Mouse (Mus musculus) liver, embryonic 14.5 days (tissue): ENCODE results near the gene Dcpp2. TPM values are rescaled to one million over a fixed set of nuclear protein-coding genes. Genes with fewer than 3 reads are reported as not detected.
"Not testable (repeated sequence)": the region's sequence is repeated elsewhere in the genome, so short reads cannot be mapped to it uniquely, and the experiment has no call there.

Experiments used
- ATAC-seq: fragments of 200-750 bp; cut with Nextera tagmentation; 2 replicates; pipeline ENCODE4 v1.8.0; 2017; ENCODE audit warnings: moderate number of reproducible peaks, mild to moderate bottlenecking, moderate library complexity; ENCODE audit not compliant: insufficient read depth
- DNase-seq, 3 experiments: peaks; one replicate each; pipeline ENCODE4 v3.0.0-alpha.2; 2012 to 2013; ENCODE audit warnings: low read depth in 3 of 3, low spot score in 3 of 3
- H3K27ac ChIP-seq: fragments of 300-500 bp; sonication (generic); 2 replicates; pipeline ENCODE4 v1.5.1; 2014; ENCODE audit warnings: moderate library complexity, mild to moderate bottlenecking, control low read depth, inconsistent platforms
- H3K27me3 ChIP-seq: fragments of 300-500 bp; sonication (generic); 2 replicates; pipeline ENCODE4 v1.6.1; 2014; ENCODE audit warnings: mild to moderate bottlenecking, low read length, moderate library complexity; ENCODE audit not compliant: control insufficient read depth, insufficient read depth
- H3K36me3 ChIP-seq: fragments of 300-500 bp; sonication (generic); replicated peaks from 2 replicates; pipeline ENCODE4 v1.6.1; 2014; ENCODE audit warnings: low read depth; ENCODE audit not compliant: control insufficient read depth, insufficient read depth
- H3K4me1 ChIP-seq, 2 experiments: fragments of 200-500 bp in 1 of 2; fragments of 300-500 bp in 1 of 2; sonication (generic) in 1 of 2; replicated peaks; 2 replicates each; pipeline ENCODE4 v1.6.1; 2012 to 2014; ENCODE audit warnings: antibody characterized with exemption in 1 of 2, inconsistent platforms in 1 of 2, low read length in 1 of 2; ENCODE audit not compliant: control insufficient read depth in 2 of 2, insufficient read depth in 2 of 2
- H3K4me2 ChIP-seq: fragments of 300-500 bp; sonication (generic); 2 replicates; pipeline ENCODE4 v1.6.1; 2014; ENCODE audit warnings: low read depth, mild to moderate bottlenecking, control low read depth, moderate library complexity
- H3K4me3 ChIP-seq, 2 experiments: fragments of 200-500 bp in 1 of 2; fragments of 300-500 bp in 1 of 2; sonication (generic) in 1 of 2; 2 replicates each; pipeline ENCODE4 v1.5.1; 2012 to 2014; ENCODE audit warnings: low read depth in 2 of 2, low read length in 2 of 2, mild to moderate bottlenecking in 2 of 2, control low read depth in 1 of 2, inconsistent platforms in 1 of 2, moderate library complexity in 1 of 2; ENCODE audit not compliant: insufficient read depth in 1 of 2
- H3K9ac ChIP-seq: fragments of 300-500 bp; sonication (generic); replicated peaks from 2 replicates; pipeline ENCODE4 v1.6.1; 2014; ENCODE audit warnings: mild to moderate bottlenecking, control low read depth, moderate library complexity
- H3K9me3 ChIP-seq: fragments of 300-500 bp; sonication (generic); 2 replicates; pipeline ENCODE4 v1.6.1; 2016; ENCODE audit warnings: low read length, mixed read lengths; ENCODE audit not compliant: control insufficient read depth
- CTCF ChIP-seq: IDR thresholded peaks from 2 replicates; pipeline ENCODE4 v1.5.1; 2016; ENCODE audit warnings: antibody characterized with exemption, low read depth, control low read depth
- EP300 ChIP-seq: IDR thresholded peaks from 2 replicates; pipeline ENCODE4 v1.6.1; 2016; ENCODE audit warnings: antibody characterized with exemption, low read depth
- WGBS: fragments of 180-500 bp; shearing (Covaris S2); extraction: QIAGEN DNeasy Blood & Tissue Kit; methylation state at CpG from one replicate; pipeline ENCODE4 v1.1.7; 2014; ENCODE audit not compliant: insufficient replicate concordance; 5-methylcytosine and 5-hydroxymethylcytosine counted together
- polyA plus RNA-seq, 2 experiments: library from polyadenylated mRNA; depleted of rRNA in 1 of 2; stranded (reverse) in 1 of 2; unstranded in 1 of 2; fragments of >200 nt; fragmentation: Nextera tagmentation in 1 of 2; extraction: Ambion mirVana in 1 of 2; gene quantifications; 2 replicates each; pipeline versions ENCODE4 v1.2.1 to v1.2.3; 2012 to 2014

Dcpp2 gene
- polyA plus RNA-seq (2012; rRNA removed) (not detected in 2 replicates), polyA plus RNA-seq (2014; fragmentation: Nextera tagmentation; extraction: Ambion mirVana) (not detected in 2 replicates)

- not testable (repeated sequence) for H3K4me1 ChIP-seq, DNase-seq, H3K9me3 ChIP-seq, ATAC-seq, H3K27me3 ChIP-seq, H3K9ac ChIP-seq, H3K36me3 ChIP-seq, H3K27ac ChIP-seq, H3K4me3 ChIP-seq, H3K4me2 ChIP-seq
- 37% methylated on average over 4 of the region's 4 CpGs for WGBS
These were observed at the start of gene Dcpp2, which contains the start of gene Dcpp1 for GRCm38 (mm10) chr17:23880576-23880975. Gene Dcpp2 (plus strand): TSS chr17:23880880. Gene Dcpp1 (plus strand): TSS chr17:23880876.

- Histone ChIP-seq H3K4me1 (peaks cover 13 to 15% of the 10 kb centered on the region in 2 experiments), H3K27me3 (peaks cover 2% of the 10 kb centered on the region; the same call in 1 of the 2 replicates), H3K27ac (no peak overlapping the region), H3K36me3 (peaks cover 6% of the 10 kb centered on the region), H3K4me3 (no peak overlapping the region), H3K9me3 (no peaks in the 10 kb centered on the region; the same call in 1 of the 2 replicates), H3K4me2 (no peak overlapping the region), H3K9ac (no peak overlapping the region)
- no peak for ATAC-seq
- WGBS = 81% methylated on average over 1 of the region's 1 CpGs
- TF ChIP-seq CTCF (no peak), EP300 (no peak)
- DNase-seq = no peak
These were observed 49.5 kb upstream of the Dcpp2 start for GRCm38 (mm10) chr17:23831201-23831600.

GRCm38 (mm10) chr17:23836006-23836575 is 44.6 kb upstream of the Dcpp2 start, which contains the start of gene Prss33:
Gene Prss33 (minus strand): TSS chr17:23836056.
- DNase-seq (no peak), ATAC-seq (no peak)
- no peak for TF ChIP-seq EP300
- WGBS = 64% methylated on average over 8 of the region's 8 CpGs
- no peaks in the 10 kb centered on the region for H3K9me3 ChIP-seq
- no peak within 1 kb of the TSS for H3K9ac ChIP-seq
- no peak within 1 kb of the TSS for H3K4me3 ChIP-seq
- no peak within 1 kb of the TSS for H3K27ac ChIP-seq
- no peaks in the 10 kb centered on the region for H3K36me3 ChIP-seq
- no peak within 1 kb of the TSS for H3K4me2 ChIP-seq
- H3K27me3 ChIP-seq = peaks cover 2% of the 10 kb centered on the region; the same call in 1 of the 2 replicates
- no peaks in the 10 kb centered on the region for H3K4me1 ChIP-seq

GRCm38 (mm10) chr17:23841145-23841544 is 39.5 kb upstream of the Dcpp2 start:
- no peak overlapping the region for H3K27ac ChIP-seq
- no peak overlapping the region for H3K9ac ChIP-seq
- H3K4me1 ChIP-seq = no peaks in the 10 kb centered on the region
- H3K27me3 ChIP-seq = no peaks in the 10 kb centered on the region
- no peak overlapping the region for H3K4me2 ChIP-seq
- TF ChIP-seq CTCF = peak; percentile 82
- TF ChIP-seq EP300 = no peak
- H3K4me3 ChIP-seq = no peak overlapping the region
- 19% methylated on average over 4 of the region's 4 CpGs for WGBS
- no peaks in the 10 kb centered on the region for H3K9me3 ChIP-seq
- ATAC-seq (no peak), DNase-seq (peak; percentile 40 to 49 (median 46))
- no peaks in the 10 kb centered on the region for H3K36me3 ChIP-seq

GRCm38 (mm10) chr17:23843141-23843811 is 37.4 kb upstream of the Dcpp2 start:
- Histone ChIP-seq H3K27ac (no peak overlapping the region), H3K9ac (no peak overlapping the region), H3K36me3 (no peaks in the 10 kb centered on the region), H3K4me3 (no peak overlapping the region), H3K4me2 (peak overlapping the region; percentile 48), H3K4me1 (no peaks in the 10 kb centered on the region), H3K27me3 (no peaks in the 10 kb centered on the region), H3K9me3 (no peaks in the 10 kb centered on the region)
- WGBS = 51% methylated on average over 23 of the region's 23 CpGs
- no peak for TF ChIP-seq EP300
- peak; percentile 49 for TF ChIP-seq CTCF
- no peak; the same call in 1 of the 2 replicates for ATAC-seq
- peak in 1 of 3 experiments; percentile 24 for DNase-seq
